Mouse (Mus musculus) forebrain, embryonic 14.5 days (tissue): ENCODE measurements around the gene Ccser1. TPM values are rescaled to one million over a fixed set of nuclear protein-coding genes. Genes with fewer than 3 reads are reported as not detected.

Experiments
- ATAC-seq: fragments of 200-750 bp; cut with Nextera tagmentation; 2 replicates; pipeline ENCODE4 v1.8.0; 2017; ENCODE audit warnings: mild to moderate bottlenecking, moderate library complexity
- DNase-seq: peaks from one replicate; pipeline ENCODE4 v3.0.0-alpha.2; 2015; ENCODE audit warnings: low spot score
- H3K27ac ChIP-seq: fragments of 300-500 bp; sonication (generic); 2 replicates; pipeline ENCODE4 v1.5.1; 2014; ENCODE audit warnings: low read depth, mild to moderate bottlenecking, control low read depth, low read length, moderate library complexity
- H3K27me3 ChIP-seq: fragments of 300-500 bp; sonication (generic); replicated peaks from 2 replicates; pipeline ENCODE4 v1.6.1; 2014; ENCODE audit warnings: low read length, control low read depth, mixed read lengths; ENCODE audit not compliant: control insufficient read depth, insufficient read depth
- H3K36me3 ChIP-seq: fragments of 300-500 bp; sonication (generic); 2 replicates; pipeline ENCODE4 v1.6.1; 2014; ENCODE audit warnings: low read length, control low read depth; ENCODE audit not compliant: control insufficient read depth, insufficient read depth
- H3K4me1 ChIP-seq: fragments of 300-500 bp; sonication (generic); 2 replicates; pipeline ENCODE4 v1.6.1; 2014; ENCODE audit warnings: antibody characterized with exemption, low read length, control low read depth; ENCODE audit not compliant: control insufficient read depth, insufficient read depth
- H3K4me2 ChIP-seq: fragments of 300-500 bp; sonication (generic); 2 replicates; pipeline ENCODE4 v1.6.1; 2014; ENCODE audit warnings: mild to moderate bottlenecking, control low read depth, low read length
- H3K4me3 ChIP-seq: fragments of 300-500 bp; sonication (generic); 2 replicates; pipeline ENCODE4 v1.5.1; 2014; ENCODE audit warnings: low read depth, low read length, control low read depth
- H3K9ac ChIP-seq: fragments of 300-500 bp; sonication (generic); 2 replicates; pipeline ENCODE4 v1.6.1; 2014; ENCODE audit warnings: mild to moderate bottlenecking, low read length, control low read depth, moderate library complexity
- H3K9me3 ChIP-seq: fragments of 300-500 bp; sonication (generic); replicated peaks from 2 replicates; pipeline ENCODE4 v1.6.1; 2016; ENCODE audit warnings: low read length, control low read depth, mixed read lengths; ENCODE audit not compliant: control insufficient read depth
- WGBS: fragments of 180-500 bp; shearing (Covaris S2); extraction: QIAGEN DNeasy Blood & Tissue Kit; methylation state at CpG from one replicate; pipeline ENCODE4 v1.1.7; 2014; 5-methylcytosine and 5-hydroxymethylcytosine counted together
- polyA plus RNA-seq: library from polyadenylated mRNA; unstranded; fragments of >200 nt; fragmentation: Nextera tagmentation; extraction: Ambion mirVana; gene quantifications from 2 replicates; pipeline ENCODE4 v1.2.1, GENCODE M21; 2014

The Ccser1 gene
- polyA plus RNA-seq, 1 experiment from 2014 or later: 16.9 TPM

GRCm38 (mm10) chr6:61261381-61261780, 81.3 kb downstream of the Ccser1 start:
- ATAC-seq (no peak), DNase-seq (no peak)
- Histone ChIP-seq H3K9ac (no peak overlapping the region), H3K4me2 (no peak overlapping the region), H3K4me1 (0 out of 2 replicates have a peak, but pooled peaks cover 7% of the 10 kb centered on the region), H3K9me3 (no peaks in the 10 kb centered on the region), H3K27me3 (no peaks in the 10 kb centered on the region), H3K4me3 (no peak overlapping the region), H3K27ac (no peak overlapping the region), H3K36me3 (no peaks in the 10 kb centered on the region)
- WGBS: 78% methylated on average over 3 of the region's 3 CpGs

GRCm38 (mm10) chr6:61262448-61262847, 82.3 kb downstream of the Ccser1 start:
- Histone ChIP-seq H3K27me3 (no peaks in the 10 kb centered on the region), H3K9me3 (no peaks in the 10 kb centered on the region), H3K4me3 (no peak overlapping the region), H3K9ac (no peak overlapping the region), H3K36me3 (no peaks in the 10 kb centered on the region), H3K4me2 (no peak overlapping the region), H3K27ac (0 out of 2 replicates have a peak overlapping the region, but pooled peaks have one; percentile 21), H3K4me1 (0 out of 2 replicates have a peak, but pooled peaks cover 7% of the 10 kb centered on the region)
- no peak for DNase-seq
- WGBS: 100% methylated on average over 1 of the region's 1 CpGs
- no peak for ATAC-seq

- Histone ChIP-seq H3K27me3 (no peaks in the 10 kb centered on the region), H3K27ac (no peak overlapping the region), H3K9ac (no peak overlapping the region), H3K4me2 (no peak overlapping the region), H3K36me3 (no peaks in the 10 kb centered on the region), H3K9me3 (no peaks in the 10 kb centered on the region), H3K4me1 (0 out of 2 replicates have a peak, but pooled peaks cover 7% of the 10 kb centered on the region), H3K4me3 (no peak overlapping the region)
- WGBS: 9% methylated on average over 1 of the region's 1 CpGs
- ATAC-seq (peak; percentile 33; the same call in 1 of the 2 replicates), DNase-seq (peak; percentile 30)
Measured at GRCm38 (mm10) chr6:61263291-61263690, 83.2 kb downstream of the Ccser1 start.

GRCm38 (mm10) chr6:61271033-61271432, 90.9 kb downstream of the Ccser1 start:
- ATAC-seq: no peak
- no peaks in the 10 kb centered on the region for H3K36me3 ChIP-seq
- DNase-seq: no peak
- no peak overlapping the region for H3K27ac ChIP-seq
- no peak overlapping the region for H3K9ac ChIP-seq
- no peak overlapping the region for H3K4me3 ChIP-seq
- H3K27me3 ChIP-seq: no peaks in the 10 kb centered on the region
- H3K4me2 ChIP-seq: no peak overlapping the region
- no peaks in the 10 kb centered on the region for H3K9me3 ChIP-seq
- H3K4me1 ChIP-seq: no peaks in the 10 kb centered on the region
- WGBS: 94% methylated on average over 1 of the region's 2 CpGs

GRCm38 (mm10) chr6:61273430-61273829, 93.3 kb downstream of the Ccser1 start:
- no peak overlapping the region for H3K4me2 ChIP-seq
- WGBS: 58% methylated on average over 3 of the region's 3 CpGs
- H3K36me3 ChIP-seq: no peaks in the 10 kb centered on the region
- DNase-seq (no peak), ATAC-seq (no peak)
- no peak overlapping the region for H3K27ac ChIP-seq
- no peaks in the 10 kb centered on the region for H3K9me3 ChIP-seq
- no peak overlapping the region for H3K4me3 ChIP-seq
- no peaks in the 10 kb centered on the region for H3K4me1 ChIP-seq
- H3K9ac ChIP-seq: no peak overlapping the region
- H3K27me3 ChIP-seq: no peaks in the 10 kb centered on the region

GRCm38 (mm10) chr6:61279506-61279905, 99.4 kb downstream of the Ccser1 start:
- no peak overlapping the region for H3K4me3 ChIP-seq
- H3K4me1 ChIP-seq: no peaks in the 10 kb centered on the region
- no peak for ATAC-seq
- H3K9me3 ChIP-seq: no peaks in the 10 kb centered on the region
- no peak overlapping the region for H3K27ac ChIP-seq
- 81% methylated on average over 7 of the region's 7 CpGs for WGBS
- no peaks in the 10 kb centered on the region for H3K36me3 ChIP-seq
- no peak overlapping the region for H3K4me2 ChIP-seq
- no peak for DNase-seq
- no peak overlapping the region for H3K9ac ChIP-seq
- H3K27me3 ChIP-seq: no peaks in the 10 kb centered on the region

GRCm38 (mm10) chr6:61292927-61293326, 112.8 kb downstream of the Ccser1 start:
- Histone ChIP-seq H3K27me3 (no peaks in the 10 kb centered on the region), H3K9me3 (no peaks in the 10 kb centered on the region), H3K4me2 (no peak overlapping the region), H3K4me3 (no peak overlapping the region), H3K27ac (no peak overlapping the region), H3K36me3 (no peaks in the 10 kb centered on the region), H3K4me1 (peaks cover 11% of the 10 kb centered on the region), H3K9ac (no peak overlapping the region)
- 40% methylated on average over 3 of the region's 3 CpGs for WGBS
- DNase-seq: no peak
- no peak for ATAC-seq

GRCm38 (mm10) chr6:61295535-61295934, 115.4 kb downstream of the Ccser1 start:
- Histone ChIP-seq H3K27ac (0 out of 2 replicates have a peak overlapping the region, but pooled peaks have one; percentile 22), H3K4me2 (no peak overlapping the region), H3K27me3 (no peaks in the 10 kb centered on the region), H3K4me3 (no peak overlapping the region), H3K4me1 (peaks cover 13% of the 10 kb centered on the region), H3K9ac (no peak overlapping the region), H3K36me3 (no peaks in the 10 kb centered on the region), H3K9me3 (no peaks in the 10 kb centered on the region)
- ATAC-seq (peak; percentile 10; the same call in 1 of the 2 replicates), DNase-seq (peak; percentile 51)
- 51% methylated on average over 4 of the region's 4 CpGs for WGBS

- Histone ChIP-seq H3K4me3 (no peak overlapping the region), H3K27ac (peak overlapping the region; percentile 60; the same call in 1 of the 2 replicates), H3K9ac (no peak overlapping the region), H3K27me3 (no peaks in the 10 kb centered on the region), H3K4me2 (no peak overlapping the region), H3K4me1 (peaks cover 13% of the 10 kb centered on the region), H3K9me3 (no peaks in the 10 kb centered on the region), H3K36me3 (no peaks in the 10 kb centered on the region)
- 45% methylated on average over 6 of the region's 6 CpGs for WGBS
- ATAC-seq (peak; percentile 92), DNase-seq (peak; percentile 93)
Measured at GRCm38 (mm10) chr6:61296188-61297037, 116.3 kb downstream of the Ccser1 start.
